Mouse (Mus musculus): ENCODE results near the gene Tekt1. TPM values are rescaled to one million over a fixed set of nuclear protein-coding genes. Genes with fewer than 3 reads are reported as not detected.

Tekt1 gene
- polyA plus RNA-seq, 1 experiment from 2014 or later: 0.67 TPM

GRCm38 (mm10) chr11:72379351-72379750 lies 17.1 kb upstream of the Tekt1 start:
- ATAC-seq (ENCODE audit: insufficient read depth, low FRiP score, low read depth): no peak
- H3K27ac ChIP-seq: no peak overlapping the region
- H3K27me3 ChIP-seq (replicated peaks): no peaks in the 10 kb centered on the region
- no peaks in the 10 kb centered on the region for H3K36me3 ChIP-seq
- no peaks in the 10 kb centered on the region for H3K9me3 ChIP-seq
- H3K4me3 ChIP-seq (replicated peaks): no peak overlapping the region
- 66% methylated on average over 4 of the region's 4 CpGs for WGBS
- no peak overlapping the region for H3K4me2 ChIP-seq
- H3K9ac ChIP-seq: no peak overlapping the region
- H3K4me1 ChIP-seq: no peaks in the 10 kb centered on the region

- WGBS: 48% methylated on average over 7 of the region's 7 CpGs
- Histone ChIP-seq H3K4me1 (no peaks in the 10 kb centered on the region), H3K4me3 (replicated peaks) (no peak overlapping the region), H3K9me3 (no peaks in the 10 kb centered on the region), H3K36me3 (no peaks in the 10 kb centered on the region), H3K27me3 (replicated peaks) (no peaks in the 10 kb centered on the region), H3K4me2 (no peak overlapping the region), H3K9ac (no peak overlapping the region), H3K27ac (no peak overlapping the region)
- no peak for ATAC-seq (ENCODE audit: insufficient read depth, low FRiP score, low read depth)
These were observed 16.0 kb upstream of the Tekt1 start for GRCm38 (mm10) chr11:72378222-72378621.

- 61% methylated on average over 2 of the region's 2 CpGs for WGBS
- no peak for ATAC-seq (ENCODE audit: insufficient read depth, low FRiP score, low read depth)
- no peaks in the 10 kb centered on the region for H3K9me3 ChIP-seq
- H3K4me2 ChIP-seq: no peak overlapping the region
- H3K9ac ChIP-seq: no peak overlapping the region
- H3K4me1 ChIP-seq: no peaks in the 10 kb centered on the region
- H3K4me3 ChIP-seq (replicated peaks): no peak overlapping the region
- H3K27me3 ChIP-seq (replicated peaks): no peaks in the 10 kb centered on the region
- H3K27ac ChIP-seq: no peak overlapping the region
- no peaks in the 10 kb centered on the region for H3K36me3 ChIP-seq
These were observed 14.3 kb upstream of the Tekt1 start for GRCm38 (mm10) chr11:72376562-72376961.

GRCm38 (mm10) chr11:72369904-72370672 lies 7.8 kb upstream of the Tekt1 start:
- H3K4me1 ChIP-seq: no peaks in the 10 kb centered on the region
- H3K4me3 ChIP-seq (replicated peaks): no peak overlapping the region
- 13% methylated on average over 12 of the region's 12 CpGs for WGBS
- no peak for ATAC-seq (ENCODE audit: insufficient read depth, low FRiP score, low read depth)
- H3K4me2 ChIP-seq: no peak overlapping the region
- H3K36me3 ChIP-seq: no peaks in the 10 kb centered on the region
- H3K27me3 ChIP-seq (replicated peaks): no peaks in the 10 kb centered on the region
- H3K9me3 ChIP-seq: no peaks in the 10 kb centered on the region
- H3K27ac ChIP-seq: no peak overlapping the region
- H3K9ac ChIP-seq: no peak overlapping the region

GRCm38 (mm10) chr11:72367934-72368674 lies 5.9 kb upstream of the Tekt1 start:
- no peak overlapping the region for H3K4me3 ChIP-seq (replicated peaks)
- H3K27me3 ChIP-seq (replicated peaks): no peaks in the 10 kb centered on the region
- no peaks in the 10 kb centered on the region for H3K9me3 ChIP-seq
- H3K4me1 ChIP-seq: no peaks in the 10 kb centered on the region
- no peak for ATAC-seq (ENCODE audit: insufficient read depth, low FRiP score, low read depth)
- no peak overlapping the region for H3K27ac ChIP-seq
- H3K4me2 ChIP-seq: no peak overlapping the region
- H3K36me3 ChIP-seq: no peaks in the 10 kb centered on the region
- WGBS: 65% methylated on average over 11 of the region's 11 CpGs
- H3K9ac ChIP-seq: no peak overlapping the region

GRCm38 (mm10) chr11:72366126-72366525 lies 3.9 kb upstream of the Tekt1 start:
- no peaks in the 10 kb centered on the region for H3K27me3 ChIP-seq (replicated peaks)
- peaks cover 4% of the 10 kb centered on the region; the same call in 1 of the 2 replicates for H3K4me1 ChIP-seq
- H3K4me3 ChIP-seq (replicated peaks): no peak overlapping the region
- H3K9me3 ChIP-seq: no peaks in the 10 kb centered on the region
- no peaks in the 10 kb centered on the region for H3K36me3 ChIP-seq
- H3K27ac ChIP-seq: no peak overlapping the region
- ATAC-seq (ENCODE audit: insufficient read depth, low FRiP score, low read depth): no peak
- no peak overlapping the region for H3K9ac ChIP-seq
- 65% methylated on average over 9 of the region's 9 CpGs for WGBS
- no peak overlapping the region for H3K4me2 ChIP-seq

- Histone ChIP-seq H3K4me2 (no peak overlapping the region), H3K9me3 (no peaks in the 10 kb centered on the region), H3K4me1 (peaks cover 4% of the 10 kb centered on the region; the same call in 1 of the 2 replicates), H3K27me3 (replicated peaks) (no peaks in the 10 kb centered on the region), H3K4me3 (replicated peaks) (no peak overlapping the region), H3K9ac (no peak overlapping the region), H3K36me3 (no peaks in the 10 kb centered on the region), H3K27ac (no peak overlapping the region)
- no peak for ATAC-seq (ENCODE audit: insufficient read depth, low FRiP score, low read depth)
- 95% methylated on average over 5 of the region's 5 CpGs for WGBS
These were observed 2.3 kb upstream of the Tekt1 start for GRCm38 (mm10) chr11:72364526-72364925.

GRCm38 (mm10) chr11:72363523-72364240 lies 1.4 kb upstream of the Tekt1 start:
- Histone ChIP-seq H3K36me3 (no peaks in the 10 kb centered on the region), H3K4me3 (replicated peaks) (no peak overlapping the region), H3K9ac (no peak overlapping the region), H3K27ac (no peak overlapping the region), H3K4me2 (no peak overlapping the region), H3K4me1 (peaks cover 4% of the 10 kb centered on the region; the same call in 1 of the 2 replicates), H3K9me3 (no peaks in the 10 kb centered on the region), H3K27me3 (replicated peaks) (no peaks in the 10 kb centered on the region)
- ATAC-seq (ENCODE audit: insufficient read depth, low FRiP score, low read depth): no peak
- 66% methylated on average over 8 of the region's 8 CpGs for WGBS

- Histone ChIP-seq H3K36me3 (no peaks in the 10 kb centered on the region), H3K9me3 (no peaks in the 10 kb centered on the region), H3K27ac (no peak overlapping the region), H3K4me1 (peaks cover 4% of the 10 kb centered on the region; the same call in 1 of the 2 replicates), H3K4me2 (peak overlapping the region; percentile 90), H3K9ac (peak overlapping the region; percentile 23; the same call in 1 of the 2 replicates), H3K27me3 (replicated peaks) (no peaks in the 10 kb centered on the region), H3K4me3 (replicated peaks) (peak overlapping the region; percentile 46)
- peak; percentile 60; the same call in 1 of the 2 replicates for ATAC-seq (ENCODE audit: insufficient read depth, low FRiP score, low read depth)
- WGBS: 8% methylated on average over 42 of the region's 42 CpGs
These were observed 576 bp downstream of the Tekt1 start for GRCm38 (mm10) chr11:72361385-72362346.

- no peak overlapping the region for H3K9ac ChIP-seq
- peak overlapping the region; percentile 47 for H3K4me2 ChIP-seq
- 22% methylated on average over 20 of the region's 20 CpGs for WGBS
- 0 out of 2 replicates have a peak, but pooled peaks have one; percentile 39 for ATAC-seq (ENCODE audit: insufficient read depth, low FRiP score, low read depth)
- peaks cover 4% of the 10 kb centered on the region; the same call in 1 of the 2 replicates for H3K4me1 ChIP-seq
- no peaks in the 10 kb centered on the region for H3K27me3 ChIP-seq (replicated peaks)
- H3K4me3 ChIP-seq (replicated peaks): peak overlapping the region; percentile 20; the same call in 1 of the 2 replicates
- H3K36me3 ChIP-seq: no peaks in the 10 kb centered on the region
- H3K27ac ChIP-seq: no peak overlapping the region
- H3K9me3 ChIP-seq: no peaks in the 10 kb centered on the region
These were observed 7.1 kb downstream of the Tekt1 start for GRCm38 (mm10) chr11:72354971-72355728.

Data from stomach, embryonic 15.5 days (tissue).